Mouse (Mus musculus) thymus, adult 2 months (tissue): ENCODE results near the gene Gas2l2.

Source experiments
- CTCF ChIP-seq: fragments of 200-500 bp; IDR thresholded peaks from 2 replicates; pipeline ENCODE4 v1.5.1; 2012; ENCODE audit warnings: mild to moderate bottlenecking, control low read depth, low read length, moderate library complexity, borderline replicate concordance; ENCODE audit not compliant: control insufficient read depth, poor library complexity, insufficient read depth; ENCODE audit errors: extremely low read depth
- POLR2A ChIP-seq: fragments of 200-500 bp; IDR thresholded peaks from 2 replicates; pipeline ENCODE4 v1.6.1; 2012; ENCODE audit warnings: mild to moderate bottlenecking, low read length, control low read depth, moderate library complexity; ENCODE audit not compliant: control insufficient read depth, poor library complexity, insufficient read depth; ENCODE audit errors: extremely low read depth

DNA sequence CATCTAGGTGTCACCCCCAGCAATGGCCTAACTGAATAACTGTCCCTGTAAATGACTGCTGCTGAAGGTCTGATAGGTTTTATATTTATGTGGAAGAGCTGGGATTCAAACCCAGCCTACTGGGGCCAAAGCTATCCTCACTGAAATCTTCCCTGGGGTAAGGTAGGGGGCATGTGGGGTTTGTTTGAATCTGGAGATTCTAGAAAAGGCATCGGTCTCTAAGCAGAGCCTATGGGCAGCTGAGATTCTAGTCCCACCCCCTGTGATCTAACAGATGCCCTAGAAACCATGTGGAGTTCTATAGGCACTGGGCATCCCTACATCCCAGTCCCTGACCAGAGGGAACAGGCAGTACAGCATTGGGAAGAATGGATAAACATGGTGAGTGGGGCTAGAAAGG, 8.1 kb upstream of the Gas2l2 start, which contains the start of gene 1700020L24Rik:
- TF ChIP-seq POLR2A (no peak), CTCF (no peak)
